Mouse (Mus musculus) CH12.LX (cell line): ENCODE measurements around the gene Cwc22.

Experiments
- CTCF ChIP-seq, 2 experiments: IDR thresholded peaks in 1 of 2; conservative IDR thresholded peaks in 1 of 2; 2 replicates each; pipeline ENCODE4 v1.5.1; 2011 to 2012; ENCODE audit warnings: low read depth in 2 of 2, low read length in 2 of 2, improper control_type of control experiment in 1 of 2, inconsistent platforms in 1 of 2, mild to moderate bottlenecking in 1 of 2, moderate library complexity in 1 of 2
- EP300 ChIP-seq: IDR thresholded peaks from 2 replicates; pipeline ENCODE4 v1.6.1; 2011; ENCODE audit warnings: low read length, improper control_type of control experiment
- HCFC1 ChIP-seq: IDR thresholded peaks from 2 replicates; pipeline ENCODE4 v1.6.1; 2012; ENCODE audit warnings: low read depth, mild to moderate bottlenecking, inconsistent platforms, low read length, improper control_type of control experiment
- KAT2A ChIP-seq: IDR thresholded peaks from 2 replicates; pipeline ENCODE4 v1.6.1; 2012; ENCODE audit warnings: low read length, improper control_type of control experiment, inconsistent platforms; ENCODE audit not compliant: insufficient replicate concordance
- MAFK ChIP-seq: IDR thresholded peaks from 2 replicates; pipeline ENCODE4 v1.6.1; 2011; ENCODE audit warnings: low read length, improper control_type of control experiment; ENCODE audit not compliant: insufficient replicate concordance
- PAX5 ChIP-seq: IDR thresholded peaks from 2 replicates; pipeline ENCODE4 v1.6.1; 2012; ENCODE audit warnings: low read length, inconsistent platforms, mixed read lengths
- POLR2A ChIP-seq: IDR thresholded peaks from 2 replicates; pipeline ENCODE4 v1.6.1; 2011; ENCODE audit warnings: low read depth, mild to moderate bottlenecking, improper control_type of control experiment, low read length
- RAD21 ChIP-seq: IDR thresholded peaks from 2 replicates; pipeline ENCODE4 v1.6.1; 2011; ENCODE audit warnings: low read depth, mild to moderate bottlenecking, low read length, improper control_type of control experiment, moderate library complexity
- SMC3 ChIP-seq: IDR thresholded peaks from 2 replicates; pipeline ENCODE4 v1.6.1; 2011; ENCODE audit warnings: low read depth, low read length, improper control_type of control experiment
- ZMIZ1 ChIP-seq: IDR thresholded peaks from 2 replicates; pipeline ENCODE4 v1.6.1; 2012; ENCODE audit warnings: low read depth, mild to moderate bottlenecking, inconsistent platforms, low read length, improper control_type of control experiment
- ZNF384 ChIP-seq: IDR thresholded peaks from 2 replicates; pipeline ENCODE4 v1.6.1; 2012; ENCODE audit warnings: low read depth, low read length, improper control_type of control experiment, inconsistent platforms

- no peak for TF ChIP-seq RAD21
- TF ChIP-seq POLR2A, result no peak
- TF ChIP-seq CTCF (conservative IDR thresholded peaks at IDR 0.05 in 1 of 2, IDR thresholded peaks at IDR 0.05 in 1 of 2; ENCODE audit: low read depth in 2 of 2, low read length in 2 of 2), result no peak
- TF ChIP-seq ZNF384, result no peak
- TF ChIP-seq EP300, result no peak
- TF ChIP-seq HCFC1, result no peak
- no peak for TF ChIP-seq KAT2A
- TF ChIP-seq PAX5, result no peak
- no peak for TF ChIP-seq MAFK
- TF ChIP-seq SMC3, result no peak
- no peak for TF ChIP-seq ZMIZ1
These were observed 35.7 kb upstream of the Cwc22 start for GRCm38 (mm10) chr2:77981826-77982225.
